Mouse (Mus musculus) thymus, postnatal 0 days (tissue): Measurements from ENCODE around the gene Aqp12. TPM values are rescaled to one million over a fixed set of nuclear protein-coding genes. Genes with fewer than 3 reads are reported as not detected.
"Not testable (repeated sequence)": the region's sequence is repeated elsewhere in the genome, so short reads cannot be mapped to it uniquely, and the experiment has no call there.

ENCODE experiments used
- DNase-seq: peaks from one replicate; pipeline ENCODE4 v3.0.0-alpha.2; 2015; ENCODE audit warnings: low spot score
- polyA plus RNA-seq: library from polyadenylated mRNA; unstranded; fragments of >200 nt; fragmentation: Nextera tagmentation; extraction: Ambion mirVana; gene quantifications from 2 replicates; pipeline ENCODE4 v1.2.1, GENCODE M21; 2015

The Aqp12 gene
- not detected in 2 replicates for polyA plus RNA-seq

DNA sequence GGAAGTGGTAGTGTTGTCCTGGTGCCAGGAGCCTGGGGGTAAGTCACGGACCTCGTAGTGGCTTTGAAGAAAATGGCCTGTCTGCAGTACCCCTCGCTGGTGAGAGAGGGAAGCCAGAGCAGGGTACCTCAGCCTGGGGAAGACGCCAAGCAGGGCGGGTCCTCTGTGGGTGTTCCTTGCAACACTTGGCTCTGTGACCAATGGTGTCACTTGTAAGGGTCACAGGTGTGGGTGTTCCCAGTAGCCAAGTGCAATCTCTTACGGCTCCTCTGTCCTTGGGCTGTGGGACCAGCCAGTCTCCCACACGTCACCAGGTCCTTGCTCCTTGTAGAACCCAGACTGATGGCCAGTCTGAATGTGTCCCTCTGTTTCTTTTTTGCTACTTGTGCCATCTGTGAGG lies at the start of gene Aqp12:
Aqp12 (plus strand) TSS at position 274 of the 400 bp plus-strand sequence.
- no peak for DNase-seq

GRCm38 (mm10) chr1:92956571-92957335 lies 49.4 kb upstream of the Aqp12 start:
- not testable (repeated sequence) for DNase-seq

DNA sequence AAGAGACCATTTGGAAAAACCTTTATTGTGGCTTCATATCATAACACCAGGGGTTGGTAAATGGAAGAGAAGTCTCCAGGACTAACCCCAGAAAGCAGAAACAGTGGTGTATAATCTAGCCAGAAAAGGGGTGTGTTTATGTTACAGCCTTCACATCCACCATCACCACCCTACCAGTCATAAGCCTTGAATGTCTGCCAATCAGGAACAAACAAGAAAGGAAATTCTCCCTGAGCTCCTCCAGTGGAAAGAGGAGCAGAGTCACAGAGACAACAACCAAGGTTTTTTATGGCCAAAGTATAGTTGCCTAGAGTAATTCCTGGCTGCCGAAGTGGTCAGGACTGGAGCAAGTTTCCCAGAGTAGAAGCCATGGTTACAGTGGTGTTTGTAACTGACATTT lies 47.1 kb upstream of the Aqp12 start:
- no peak for DNase-seq

GRCm38 (mm10) chr1:92970791-92971190 lies 35.3 kb upstream of the Aqp12 start:
- DNase-seq: not testable (repeated sequence)

- DNase-seq: no peak
These were observed 34.0 kb upstream of the Aqp12 start for GRCm38 (mm10) chr1:92971879-92972795.

- peak; percentile 16 for DNase-seq
These were observed 33.3 kb upstream of the Aqp12 start for GRCm38 (mm10) chr1:92972854-92973253.

GRCm38 (mm10) chr1:92976141-92976566 lies 30.0 kb upstream of the Aqp12 start:
- no peak for DNase-seq

- no peak for DNase-seq
These were observed 27.5 kb upstream of the Aqp12 start for GRCm38 (mm10) chr1:92978645-92979044.

GRCm38 (mm10) chr1:92979073-92979602 lies 27.0 kb upstream of the Aqp12 start:
- DNase-seq: no peak

DNA sequence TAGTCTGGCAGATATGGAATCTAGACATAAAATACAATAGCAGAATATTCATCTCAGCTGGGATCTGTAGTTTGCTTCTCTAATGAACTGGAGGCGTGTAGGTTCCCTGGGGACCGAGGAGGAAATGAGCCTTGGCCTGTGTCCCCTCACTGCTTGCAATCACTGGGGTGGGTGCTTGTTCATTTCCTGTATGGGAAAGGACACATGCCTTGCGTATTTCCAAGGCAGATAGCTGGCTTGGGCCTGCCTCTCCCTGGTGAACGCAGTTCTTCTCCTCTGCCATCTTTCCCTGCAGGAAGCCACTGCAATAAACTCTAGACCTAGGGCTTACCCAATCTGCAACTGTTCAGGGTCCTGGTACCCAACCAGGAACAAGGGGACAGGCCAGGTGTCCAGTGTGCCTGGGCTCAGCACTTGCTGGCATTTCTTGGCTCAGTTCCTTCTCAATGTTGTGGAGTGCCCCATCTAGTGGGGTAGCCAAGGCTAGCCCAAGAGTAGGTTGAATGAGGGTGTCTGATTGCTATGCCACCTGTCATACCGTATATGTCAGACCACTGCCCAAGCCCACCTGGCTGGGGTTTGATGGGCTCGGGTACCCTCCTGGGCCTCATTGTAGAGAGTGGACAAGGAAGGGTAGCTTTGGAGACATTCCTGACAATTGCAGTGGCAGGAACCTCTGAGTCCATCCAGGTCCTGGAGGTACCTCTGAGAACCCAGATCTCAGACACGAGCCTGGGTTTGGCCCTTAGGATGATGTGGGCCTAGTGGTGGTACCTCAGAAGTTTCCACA lies 24.9 kb upstream of the Aqp12 start:
- DNase-seq: no peak

DNA sequence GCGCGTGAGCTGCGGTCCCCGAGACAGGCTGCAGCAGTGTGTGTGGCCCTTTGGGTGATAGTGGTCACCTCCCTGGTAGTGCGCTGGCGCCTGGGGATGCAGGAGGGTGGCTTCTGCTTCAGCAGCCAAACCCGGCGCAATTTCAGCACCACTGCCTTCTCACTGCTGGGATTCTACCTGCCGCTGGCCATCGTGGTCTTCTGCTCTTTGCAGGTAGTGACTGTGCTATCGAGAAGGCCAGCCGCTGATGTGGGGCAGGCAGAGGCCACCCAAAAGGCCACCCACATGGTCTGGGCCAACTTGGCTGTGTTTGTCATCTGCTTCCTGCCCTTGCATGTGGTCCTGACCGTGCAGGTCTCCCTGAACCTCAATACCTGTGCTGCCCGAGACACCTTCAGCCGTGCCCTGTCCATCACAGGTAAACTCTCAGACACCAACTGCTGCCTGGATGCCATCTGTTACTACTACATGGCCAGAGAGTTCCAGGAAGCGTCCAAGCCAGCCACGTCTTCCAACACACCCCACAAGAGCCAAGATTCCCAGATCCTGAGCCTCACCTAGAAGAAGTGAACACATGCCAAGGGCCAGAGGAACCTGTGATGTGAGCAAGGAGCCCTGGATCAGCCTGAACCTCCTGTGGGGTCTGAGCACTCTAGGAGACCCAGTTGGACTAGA lies 23.1 kb upstream of the Aqp12 start:
- no peak for DNase-seq

GRCm38 (mm10) chr1:92984999-92985398 lies 21.1 kb upstream of the Aqp12 start:
- DNase-seq: no peak

GRCm38 (mm10) chr1:92988894-92989293 lies 17.2 kb upstream of the Aqp12 start:
- DNase-seq: no peak

GRCm38 (mm10) chr1:92989891-92990290 lies 16.2 kb upstream of the Aqp12 start:
- no peak for DNase-seq

GRCm38 (mm10) chr1:92992214-92992855 lies 13.8 kb upstream of the Aqp12 start:
- no peak for DNase-seq

DNA sequence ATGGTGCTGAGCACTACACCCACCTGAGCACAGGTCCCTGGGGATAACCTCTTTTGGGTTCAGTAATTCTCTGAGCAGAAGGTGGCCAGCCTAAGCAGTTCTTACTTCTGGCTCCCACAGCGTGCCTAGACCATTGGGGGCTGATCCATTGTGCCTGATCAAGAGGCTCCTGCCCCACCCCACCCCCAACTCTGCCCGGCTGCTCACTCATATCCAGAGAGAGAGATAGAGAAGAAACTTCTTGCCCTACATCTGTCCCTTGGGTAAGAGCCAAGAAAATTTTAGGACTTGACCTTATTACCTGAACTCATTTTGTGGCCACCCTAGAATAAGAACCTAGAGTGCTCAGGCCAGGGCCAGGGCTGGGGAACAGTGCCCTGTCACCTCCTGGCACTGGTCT lies 13.3 kb upstream of the Aqp12 start:
- DNase-seq: no peak

DNA sequence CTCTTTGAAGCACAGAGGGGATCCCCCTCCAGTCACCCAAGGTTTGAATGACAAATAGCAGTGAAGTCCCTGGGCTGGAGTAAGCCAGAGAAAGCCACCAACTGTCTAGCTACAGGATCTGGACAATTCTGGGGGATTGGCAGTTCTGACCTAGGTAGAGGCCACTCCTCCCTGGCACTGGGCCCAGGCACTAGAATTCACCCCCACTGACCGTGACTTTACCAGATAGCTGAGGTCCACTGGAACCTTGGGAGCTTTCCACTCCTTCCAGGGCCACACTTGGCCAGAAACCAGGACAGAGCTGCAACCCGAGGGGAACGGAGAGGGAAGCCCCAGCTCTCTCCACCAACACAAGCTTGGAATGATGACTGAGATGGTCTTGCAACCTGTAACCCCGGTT lies 3.1 kb downstream of the Aqp12 start:
- no peak for DNase-seq

- peak; percentile 19 for DNase-seq
These were observed 4.6 kb downstream of the Aqp12 start for GRCm38 (mm10) chr1:93010731-93011130.

DNA sequence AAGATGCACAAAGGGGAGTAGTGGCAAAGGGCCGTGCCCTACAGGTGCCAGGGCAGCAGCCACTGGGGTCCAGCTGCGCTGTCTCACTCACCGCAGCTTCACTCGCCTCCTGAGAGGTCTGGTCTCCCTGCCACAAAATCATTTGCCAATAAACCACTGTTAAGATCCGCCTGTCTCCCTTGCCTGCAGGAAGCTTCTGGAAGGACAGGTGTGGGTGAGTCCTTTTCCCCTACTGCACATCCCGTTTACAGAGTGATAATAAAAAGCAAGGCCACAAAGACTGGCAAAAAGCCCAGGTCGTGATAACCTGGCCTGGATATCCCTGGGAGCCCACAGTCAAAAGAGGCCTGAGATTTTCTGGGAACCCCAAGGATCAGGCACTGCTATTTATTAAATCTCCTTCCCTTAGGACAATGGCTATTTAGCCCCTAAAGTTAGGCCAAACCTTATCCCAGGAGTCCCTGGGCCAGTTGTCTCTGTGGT lies 6.0 kb downstream of the Aqp12 start:
- no peak for DNase-seq

DNA sequence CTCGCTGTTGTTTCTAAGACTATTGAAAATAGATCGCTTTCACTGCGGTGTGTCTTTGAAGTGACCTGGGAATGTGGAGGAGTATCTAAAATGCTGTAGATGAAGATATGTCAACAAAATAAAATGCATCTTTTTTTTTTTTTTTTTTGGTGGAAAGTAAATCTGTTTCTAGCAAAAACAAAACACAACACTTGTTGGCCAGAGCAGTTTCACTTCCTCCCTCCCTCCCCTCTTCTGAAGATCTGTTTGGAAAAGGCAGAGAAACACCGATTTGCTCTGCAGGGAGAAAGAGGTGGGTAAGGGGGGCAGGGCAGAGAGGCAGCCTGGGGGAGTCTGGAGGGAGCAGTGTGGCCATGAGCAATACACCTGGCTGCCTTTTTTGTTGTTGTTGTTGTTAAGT lies 7.2 kb downstream of the Aqp12 start:
- DNase-seq: no peak
